Mouse (Mus musculus) lung, embryonic 14.5 days (tissue): ENCODE measurements at regions not wholly inside any gene's neighbourhood (a gene's known extent, or its start where the extent isn't known, plus 50 kb on each side); places are given as distances from the start of the nearest gene placed in this dataset.

Experiments used
- ATAC-seq: fragments of 200-750 bp; cut with Nextera tagmentation; 2 replicates; pipeline ENCODE4 v1.8.0; 2017; ENCODE audit warnings: mild to moderate bottlenecking, moderate TSS enrichment, moderate library complexity; ENCODE audit not compliant: insufficient read depth
- DNase-seq: peaks from one replicate; pipeline ENCODE4 v3.0.0-alpha.2; 2015
- H3K27ac ChIP-seq: fragments of 300-500 bp; sonication (generic); 2 replicates; pipeline ENCODE4 v1.5.1; 2014; ENCODE audit warnings: low read depth, mild to moderate bottlenecking, moderate library complexity
- H3K27me3 ChIP-seq: fragments of 300-500 bp; sonication (generic); 2 replicates; pipeline ENCODE4 v1.6.1; 2014; ENCODE audit warnings: low read length, control low read depth; ENCODE audit not compliant: insufficient read depth
- H3K36me3 ChIP-seq: fragments of 300-500 bp; sonication (generic); 2 replicates; pipeline ENCODE4 v1.6.1; 2014; ENCODE audit warnings: control low read depth; ENCODE audit not compliant: insufficient read depth
- H3K4me1 ChIP-seq: fragments of 300-500 bp; sonication (generic); 2 replicates; pipeline ENCODE4 v1.6.1; 2014; ENCODE audit warnings: antibody characterized with exemption, control low read depth; ENCODE audit not compliant: insufficient read depth
- H3K4me2 ChIP-seq: fragments of 300-500 bp; sonication (generic); 2 replicates; pipeline ENCODE4 v1.6.1; 2014; ENCODE audit warnings: mild to moderate bottlenecking
- H3K4me3 ChIP-seq: fragments of 300-500 bp; sonication (generic); 2 replicates; pipeline ENCODE4 v1.5.1; 2014; ENCODE audit warnings: low read depth, low read length
- H3K9ac ChIP-seq: fragments of 300-500 bp; sonication (generic); 2 replicates; pipeline ENCODE4 v1.6.1; 2014
- H3K9me3 ChIP-seq: fragments of 300-500 bp; sonication (generic); 2 replicates; pipeline ENCODE4 v1.6.1; 2016; ENCODE audit warnings: low read depth, low read length, control low read depth
- CTCF ChIP-seq: IDR thresholded peaks from 2 replicates; pipeline ENCODE4 v1.5.1; 2016; ENCODE audit warnings: antibody characterized with exemption, low read depth
- WGBS: fragments of 180-500 bp; shearing (Covaris S2); extraction: QIAGEN DNeasy Blood & Tissue Kit; methylation state at CpG from one replicate; pipeline ENCODE4 v1.1.7; 2014; 5-methylcytosine and 5-hydroxymethylcytosine counted together

DNA sequence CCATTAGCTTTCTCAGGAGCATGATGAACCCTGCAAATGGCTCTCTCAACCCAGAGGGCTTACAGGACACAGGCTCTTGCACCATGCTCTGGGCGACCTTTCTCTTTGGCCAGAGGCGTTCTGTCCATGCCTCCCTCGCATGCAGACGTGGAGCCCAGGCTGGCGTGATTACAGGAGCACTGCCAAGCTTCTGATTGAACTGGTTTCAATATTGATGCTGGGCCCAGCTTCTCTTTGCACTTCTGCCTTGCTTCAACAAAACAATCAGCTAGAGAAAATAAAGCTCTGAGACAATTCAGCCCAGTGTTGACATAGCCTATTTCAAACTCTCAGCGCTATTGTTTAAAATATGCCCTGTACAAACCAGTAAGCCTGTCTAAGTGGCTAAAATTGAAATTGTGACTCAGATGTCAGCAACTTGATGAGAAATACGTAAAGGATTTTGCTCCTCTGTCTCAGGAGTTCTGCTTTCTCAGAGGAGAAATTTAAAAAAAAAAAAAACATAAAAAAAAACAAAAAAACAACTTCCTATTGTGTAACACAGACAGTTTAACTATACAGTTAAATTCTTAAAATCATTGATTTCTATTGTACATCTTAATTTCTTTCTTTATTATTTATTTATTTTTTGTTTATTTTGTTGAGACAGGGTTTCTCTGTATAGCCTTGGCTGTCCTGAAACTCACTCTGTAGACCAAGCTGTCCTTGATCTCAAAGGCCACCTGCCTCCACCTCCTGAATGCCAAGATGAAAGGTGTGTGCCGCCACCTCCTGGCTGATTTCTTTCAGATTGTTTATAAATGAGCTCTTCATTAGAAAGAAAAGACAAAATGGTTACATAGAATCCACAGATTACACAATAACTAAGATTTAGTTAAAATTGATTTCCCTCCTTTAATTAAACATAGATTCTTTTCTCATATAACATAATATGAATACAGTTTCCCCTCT is 96.9 kb upstream of the Enpep start:
- Histone ChIP-seq H3K4me3 (no peak overlapping the region), H3K27me3 (no peaks in the 10 kb centered on the region), H3K9me3 (no peaks in the 10 kb centered on the region), H3K27ac (no peak overlapping the region), H3K4me2 (no peak overlapping the region), H3K9ac (no peak overlapping the region), H3K36me3 (no peaks in the 10 kb centered on the region), H3K4me1 (no peaks in the 10 kb centered on the region)
- peak; percentile 41; the same call in 1 of the 2 replicates for ATAC-seq
- peak; percentile 34 for TF ChIP-seq CTCF
- 40% methylated on average over 8 of the region's 8 CpGs for WGBS
- peak; percentile 44 for DNase-seq

GRCm38 (mm10) chr3:129434056-129434455 is 98.1 kb upstream of the Elovl6 start:
- peak; percentile 18; the same call in 1 of the 2 replicates for TF ChIP-seq CTCF
- WGBS: 65% methylated on average over 11 of the region's 11 CpGs

GRCm38 (mm10) chr3:129437687-129438086 is 94.5 kb upstream of the Elovl6 start:
- WGBS: 81% methylated on average over 6 of the region's 6 CpGs
- H3K4me3 ChIP-seq: no peak overlapping the region
- H3K9ac ChIP-seq: no peak overlapping the region
- H3K4me1 ChIP-seq: no peaks in the 10 kb centered on the region
- no peak overlapping the region for H3K27ac ChIP-seq
- no peak overlapping the region for H3K4me2 ChIP-seq
- ATAC-seq: no peak
- no peaks in the 10 kb centered on the region for H3K27me3 ChIP-seq
- DNase-seq: no peak
- no peak for TF ChIP-seq CTCF
- H3K36me3 ChIP-seq: no peaks in the 10 kb centered on the region
- no peaks in the 10 kb centered on the region for H3K9me3 ChIP-seq

More at GRCm38 (mm10) chr3:129434056-129434455, 98.1 kb upstream of the Elovl6 start:
- no peak overlapping the region for H3K27ac ChIP-seq
- no peaks in the 10 kb centered on the region for H3K4me1 ChIP-seq
- H3K9ac ChIP-seq: no peak overlapping the region
- H3K9me3 ChIP-seq: no peaks in the 10 kb centered on the region
- H3K36me3 ChIP-seq: no peaks in the 10 kb centered on the region
- DNase-seq (no peak), ATAC-seq (no peak)
- H3K27me3 ChIP-seq: no peaks in the 10 kb centered on the region
- no peak overlapping the region for H3K4me2 ChIP-seq
- no peak overlapping the region for H3K4me3 ChIP-seq

GRCm38 (mm10) chr3:129442756-129443155 is 89.4 kb upstream of the Elovl6 start:
- no peak overlapping the region for H3K27ac ChIP-seq
- WGBS: 68% methylated on average over 5 of the region's 5 CpGs
- no peaks in the 10 kb centered on the region for H3K27me3 ChIP-seq
- ATAC-seq (no peak), DNase-seq (no peak)
- H3K9ac ChIP-seq: no peak overlapping the region
- no peaks in the 10 kb centered on the region for H3K9me3 ChIP-seq
- H3K4me3 ChIP-seq: no peak overlapping the region
- H3K4me1 ChIP-seq: no peaks in the 10 kb centered on the region
- H3K36me3 ChIP-seq: no peaks in the 10 kb centered on the region
- no peak overlapping the region for H3K4me2 ChIP-seq
- no peak for TF ChIP-seq CTCF

GRCm38 (mm10) chr3:129444221-129444620 is 87.9 kb upstream of the Elovl6 start:
- ATAC-seq (no peak), DNase-seq (no peak)
- TF ChIP-seq CTCF: no peak
- WGBS: 88% methylated on average over 3 of the region's 3 CpGs
- no peak overlapping the region for H3K9ac ChIP-seq
- H3K9me3 ChIP-seq: no peaks in the 10 kb centered on the region
- no peak overlapping the region for H3K4me2 ChIP-seq
- no peaks in the 10 kb centered on the region for H3K27me3 ChIP-seq
- no peak overlapping the region for H3K27ac ChIP-seq
- H3K36me3 ChIP-seq: no peaks in the 10 kb centered on the region
- H3K4me1 ChIP-seq: no peaks in the 10 kb centered on the region
- no peak overlapping the region for H3K4me3 ChIP-seq

GRCm38 (mm10) chr3:129445961-129446360 is 86.2 kb upstream of the Elovl6 start:
- H3K4me2 ChIP-seq: no peak overlapping the region
- no peak overlapping the region for H3K27ac ChIP-seq
- WGBS: 72% methylated on average over 6 of the region's 6 CpGs
- H3K4me3 ChIP-seq: no peak overlapping the region
- H3K9ac ChIP-seq: no peak overlapping the region
- no peaks in the 10 kb centered on the region for H3K36me3 ChIP-seq
- H3K4me1 ChIP-seq: no peaks in the 10 kb centered on the region
- no peak for ATAC-seq
- no peak for TF ChIP-seq CTCF
- H3K9me3 ChIP-seq: no peaks in the 10 kb centered on the region
- no peaks in the 10 kb centered on the region for H3K27me3 ChIP-seq
- no peak for DNase-seq

DNA sequence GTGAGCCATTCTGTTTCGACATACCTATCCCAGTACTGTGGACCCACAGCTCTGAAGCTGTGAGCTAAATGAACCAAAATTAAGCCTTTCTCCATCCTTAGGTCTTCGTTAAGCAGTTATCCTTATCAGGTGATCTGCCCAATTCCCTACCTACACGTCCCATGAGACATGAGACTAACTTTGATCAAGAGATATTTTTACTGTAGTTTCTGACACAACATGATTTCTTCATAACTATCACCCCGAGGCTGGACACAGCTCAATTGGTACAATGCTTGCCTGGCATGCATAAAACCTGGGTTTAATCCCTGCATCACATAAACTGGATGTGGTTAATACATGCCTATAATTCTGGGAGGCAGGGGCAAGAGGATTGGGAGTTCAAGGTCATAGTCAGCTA is 82.2 kb upstream of the Elovl6 start:
- no peak overlapping the region for H3K9ac ChIP-seq
- no peak overlapping the region for H3K4me2 ChIP-seq
- DNase-seq: no peak
- H3K27ac ChIP-seq: no peak overlapping the region
- H3K4me3 ChIP-seq: no peak overlapping the region
- no peaks in the 10 kb centered on the region for H3K36me3 ChIP-seq
- TF ChIP-seq CTCF: no peak
- H3K27me3 ChIP-seq: no peaks in the 10 kb centered on the region
- WGBS: 74% methylated on average over 4 of the region's 4 CpGs
- no peaks in the 10 kb centered on the region for H3K9me3 ChIP-seq
- no peak for ATAC-seq
- H3K4me1 ChIP-seq: no peaks in the 10 kb centered on the region
